Mouse (Mus musculus) embryo, embryonic 10 days (tissue): ENCODE results near the gene Nsmf.

Experiments
- DNase-seq: peaks from one replicate; pipeline ENCODE4 v3.0.0-alpha.2; 2015; ENCODE audit warnings: low spot score

Nsmf gene

GRCm38 (mm10) chr2:25054221-25055067 is at the start of gene Nsmf:
Nsmf (plus strand) TSS chr2:25054355.
- peak; percentile 91 for DNase-seq

DNA sequence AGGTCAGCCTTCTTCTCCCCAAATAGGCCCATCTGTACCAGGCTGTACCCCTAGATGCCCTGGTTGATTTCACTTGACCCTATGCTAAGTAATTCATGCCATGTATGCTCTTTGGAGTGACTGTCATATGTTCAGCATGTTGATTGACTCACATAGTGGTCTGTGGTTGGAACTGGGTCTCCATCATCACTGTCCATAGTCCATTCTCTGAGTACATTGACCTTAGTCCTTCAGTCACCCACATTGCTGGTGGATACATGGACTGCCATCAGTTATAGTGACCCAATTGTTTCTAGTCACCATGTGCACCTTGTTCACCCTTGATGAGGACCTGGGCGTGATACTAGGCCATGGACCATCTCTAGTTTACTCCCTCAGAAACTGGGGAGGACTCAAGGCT is 47.4 kb upstream of the Nsmf start:
- no peak for DNase-seq

- DNase-seq, result no peak
These were observed 45.9 kb upstream of the Nsmf start for GRCm38 (mm10) chr2:25008250-25008649.

- DNase-seq, result peak; percentile 17
These were observed 31.5 kb upstream of the Nsmf start for GRCm38 (mm10) chr2:25022678-25023077.

- DNase-seq, result no peak
These were observed 29.0 kb upstream of the Nsmf start for GRCm38 (mm10) chr2:25025109-25025508.

DNA sequence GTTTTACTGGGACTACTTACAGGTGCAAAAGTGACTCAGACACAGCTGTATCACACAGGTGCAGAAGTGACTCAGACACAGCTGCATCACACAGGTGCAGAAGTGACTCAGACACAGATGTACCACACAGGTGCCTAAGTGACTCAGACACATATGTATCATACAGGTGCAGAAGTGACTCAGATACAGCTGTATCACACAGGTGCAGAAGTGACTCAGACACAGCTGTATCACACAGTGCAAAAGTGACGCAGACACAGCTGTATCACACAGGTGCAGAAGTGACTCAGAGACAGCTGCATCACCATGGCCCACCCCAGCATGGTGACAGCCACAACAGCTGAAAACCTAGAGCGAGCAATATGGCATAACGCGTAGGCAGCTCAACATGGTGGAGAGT is 19.2 kb upstream of the Nsmf start:
- DNase-seq, result no peak

DNA sequence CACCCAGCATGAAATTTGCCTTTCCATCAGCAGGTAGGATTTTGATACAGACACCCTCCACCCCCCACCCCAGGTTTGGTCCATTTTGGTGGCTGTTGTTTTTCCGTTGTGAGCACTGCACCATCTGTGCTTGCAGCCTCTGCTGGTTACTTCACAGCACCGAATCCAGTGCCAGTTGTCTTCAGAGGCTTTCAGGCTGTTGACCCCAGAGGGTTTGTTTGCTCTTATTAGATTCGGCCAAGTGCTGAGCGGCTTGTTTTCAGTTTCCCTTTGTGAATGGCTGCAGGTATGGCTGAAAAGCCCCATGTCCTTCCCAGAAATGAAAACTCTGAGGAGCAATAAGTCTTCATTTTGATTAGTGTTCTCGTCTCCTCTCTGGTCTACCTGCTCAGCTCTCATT is 14.1 kb upstream of the Nsmf start:
- no peak for DNase-seq

- no peak for DNase-seq
These were observed 3.2 kb upstream of the Nsmf start for GRCm38 (mm10) chr2:25050921-25051320.

GRCm38 (mm10) chr2:25051450-25051849 is 2.7 kb upstream of the Nsmf start:
- no peak for DNase-seq

- no peak for DNase-seq
These were observed 1.1 kb upstream of the Nsmf start for GRCm38 (mm10) chr2:25053101-25053500.

DNA sequence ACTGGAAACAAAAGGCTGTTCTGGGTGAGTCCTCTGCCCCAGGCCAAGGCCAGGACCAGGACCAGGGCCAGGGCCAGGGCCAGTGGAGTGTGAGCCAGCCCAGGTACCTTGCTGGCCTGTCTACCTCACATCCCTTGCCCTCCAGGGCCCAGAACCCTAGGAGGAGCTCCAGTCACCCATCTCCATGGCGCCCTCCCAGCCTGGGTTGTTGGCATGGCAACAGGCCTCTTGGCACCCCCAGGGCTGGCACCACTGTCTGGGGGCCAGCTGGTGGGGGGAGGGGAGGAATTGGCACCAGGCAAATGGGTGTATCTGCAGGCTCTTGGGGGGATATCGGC is 882 bp downstream of the Nsmf start:
- no peak for DNase-seq

GRCm38 (mm10) chr2:25055409-25056155 is 1.4 kb downstream of the Nsmf start:
- no peak for DNase-seq

GRCm38 (mm10) chr2:25058926-25059325 is 4.8 kb downstream of the Nsmf start:
- no peak for DNase-seq

DNA sequence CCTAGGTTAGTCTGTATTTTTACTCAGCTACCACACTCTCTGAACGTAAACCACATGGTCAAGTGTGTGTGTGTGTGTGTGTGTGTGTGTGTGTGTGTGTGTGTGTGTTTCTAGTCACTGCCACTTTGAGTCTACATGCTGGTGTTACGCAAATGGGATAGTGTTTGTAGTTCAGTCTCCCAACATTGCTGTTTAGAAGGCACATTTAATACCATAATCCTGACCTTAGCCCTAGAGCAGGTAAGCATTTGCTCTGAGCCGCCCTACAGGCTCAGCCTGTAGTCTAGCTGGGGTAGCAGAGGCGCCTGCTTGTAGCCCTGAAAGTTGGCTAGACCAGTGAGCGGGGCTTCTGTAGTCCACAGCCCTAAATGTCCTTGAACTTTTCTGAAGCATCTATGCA is 9.4 kb downstream of the Nsmf start:
- DNase-seq, result no peak

DNA sequence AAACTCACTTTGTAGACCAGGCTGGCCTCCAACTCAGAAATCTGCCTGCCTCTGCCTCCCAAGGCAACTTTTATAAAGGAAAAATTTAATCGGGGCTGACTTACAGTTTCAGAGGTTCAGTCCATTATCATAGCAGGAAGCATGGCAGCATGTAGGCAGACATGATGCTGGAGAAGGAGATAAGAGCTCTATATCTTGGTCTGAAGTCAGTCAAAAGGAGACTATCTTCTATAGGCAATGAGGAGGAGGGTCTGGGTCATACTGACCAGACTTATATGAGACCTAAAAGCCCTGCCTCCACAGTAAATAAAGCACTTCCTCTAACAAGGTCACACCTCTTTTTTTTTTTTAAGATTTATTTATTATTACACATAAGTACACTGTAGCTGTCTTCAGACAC is 10.1 kb downstream of the Nsmf start:
- no peak for DNase-seq

- DNase-seq, result no peak
These were observed 11.4 kb downstream of the Nsmf start for GRCm38 (mm10) chr2:25065537-25065936.

DNA sequence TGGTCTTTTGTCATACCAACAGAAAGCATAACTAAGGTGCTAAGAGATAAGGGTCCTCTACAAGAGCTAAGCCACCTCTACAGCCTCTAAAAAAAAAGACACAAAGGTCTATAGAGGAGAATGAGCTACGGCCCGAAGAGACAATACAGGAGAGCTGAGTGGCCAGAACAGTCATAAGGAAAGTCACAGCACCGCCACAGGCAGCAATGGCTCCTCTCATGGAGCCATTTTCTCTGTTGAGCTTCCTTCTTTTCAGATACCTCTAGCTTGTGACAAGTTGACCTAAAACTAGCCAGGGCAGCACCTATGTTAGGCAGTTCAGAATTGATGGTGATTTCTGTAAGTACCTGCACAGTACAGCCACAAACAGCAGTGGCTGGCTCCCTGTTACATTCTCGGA is 12.4 kb downstream of the Nsmf start:
- no peak for DNase-seq

- DNase-seq, result no peak
These were observed 15.4 kb downstream of the Nsmf start for GRCm38 (mm10) chr2:25069537-25069936.

GRCm38 (mm10) chr2:25072398-25072797 is 18.2 kb downstream of the Nsmf start:
- no peak for DNase-seq

- no peak for DNase-seq
These were observed 21.4 kb downstream of the Nsmf start for GRCm38 (mm10) chr2:25075506-25075905.

GRCm38 (mm10) chr2:25078967-25079366 is 24.8 kb downstream of the Nsmf start:
- DNase-seq, result no peak

DNA sequence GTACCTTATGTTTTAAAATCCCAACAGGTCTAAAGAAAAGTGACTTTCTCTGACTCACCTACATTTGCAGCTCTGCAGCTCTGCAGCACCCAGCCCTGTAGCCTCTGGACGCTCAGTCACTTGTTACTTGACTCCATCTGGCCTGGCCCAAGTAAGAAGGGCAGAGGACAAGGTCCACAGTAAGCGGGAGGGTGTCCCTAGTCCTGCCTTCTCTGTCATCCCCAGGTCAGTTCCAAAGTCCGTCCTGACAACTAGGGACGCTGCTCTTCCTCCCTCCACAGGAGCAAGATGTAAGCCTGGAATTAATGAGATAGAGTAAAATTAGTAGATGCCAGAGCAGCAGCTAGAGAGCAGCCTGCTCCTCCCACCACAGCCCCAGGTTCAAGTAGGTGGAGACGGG is 25.9 kb downstream of the Nsmf start, which contains the start of gene Entpd8:
Gene Entpd8, plus strand, starts transcription at position 229 of the 400 bp plus-strand sequence.
- no peak for DNase-seq

DNA sequence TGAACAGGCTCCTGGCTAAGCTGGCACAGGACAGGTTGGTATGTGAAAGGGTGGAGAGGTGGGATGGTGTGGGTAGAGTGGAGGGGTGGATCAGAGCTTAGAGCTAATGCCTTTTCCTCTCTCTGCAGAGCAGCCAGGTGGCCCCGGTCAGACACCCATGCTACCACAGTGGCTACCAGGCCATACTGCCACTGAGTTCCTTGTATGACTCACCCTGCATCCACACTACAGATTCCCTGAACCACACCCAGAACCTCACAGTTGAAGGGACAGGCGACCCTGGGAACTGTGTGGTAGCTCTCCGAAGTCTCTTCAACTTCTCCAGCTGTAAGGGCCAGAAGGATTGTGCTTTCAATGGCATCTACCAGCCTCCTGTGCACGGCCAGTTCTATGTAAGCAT is 29.5 kb downstream of the Nsmf start:
- DNase-seq, result no peak
